Mouse (Mus musculus) hematopoietic stem cell, adult 5-6 weeks (primary cell): Measurements from ENCODE around the gene Apon. TPM values are rescaled to one million over a fixed set of nuclear protein-coding genes. Genes with fewer than 3 reads are reported as not detected.
"Not testable (repeated sequence)": the region's sequence is repeated elsewhere in the genome, so short reads cannot be mapped to it uniquely, and the experiment has no call there.

Experiments
- ATAC-seq, 2 experiments: fragments of 125-278 bp in 1 of 2; replicated peaks in 1 of 2; 2 replicates each; pipeline ENCODE4 v1.8.0; 2016 to 2017; ENCODE audit warnings: inconsistent platforms in 2 of 2, mild to moderate bottlenecking in 2 of 2, moderate number of reproducible peaks in 2 of 2, low read depth in 1 of 2, moderate TSS enrichment in 1 of 2; ENCODE audit not compliant: low FRiP score in 2 of 2, poor library complexity in 2 of 2, severe bottlenecking in 2 of 2, insufficient read depth in 1 of 2, low TSS enrichment in 1 of 2
- total RNA-seq: library from RNA; stranded (forward); fragments of 172-1452, 232-1000 nt; gene quantifications from 2 replicates; pipeline ENCODE4 v1.2.3, GENCODE M21; 2017

Gene Apon
- 0.19 TPM in 1 of 2 replicates, not detected in the other for total RNA-seq

DNA sequence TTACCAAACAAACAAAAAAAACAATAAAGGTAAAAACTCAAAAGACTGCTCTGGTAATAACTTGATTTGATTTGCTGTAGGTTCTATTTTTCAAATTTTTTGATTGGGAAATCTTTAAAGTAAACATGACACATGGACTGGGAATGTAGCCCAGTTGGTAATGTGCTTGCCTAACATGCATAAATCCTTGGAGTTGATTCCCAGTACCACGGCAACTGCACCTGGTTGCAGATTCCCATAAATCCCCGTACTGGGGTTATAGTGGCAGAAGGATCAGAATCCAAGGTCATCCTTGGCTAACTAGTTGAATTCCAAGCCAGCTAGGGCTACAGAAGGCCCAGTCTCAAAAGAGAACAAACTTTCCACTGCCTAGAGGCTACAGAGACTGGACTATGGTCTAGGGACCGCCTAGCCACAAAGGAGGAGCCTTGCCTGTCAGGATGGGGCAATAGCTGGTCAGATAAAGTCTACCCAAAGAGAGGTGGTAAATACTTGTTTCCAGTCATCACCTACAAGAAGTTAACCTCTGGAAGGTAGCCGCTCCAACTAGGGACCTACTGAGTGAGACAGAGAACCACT, at the start of gene Apon:
Apon (plus strand) TSS at position 420 of the 579 bp plus-strand sequence.
- no peak for ATAC-seq

DNA sequence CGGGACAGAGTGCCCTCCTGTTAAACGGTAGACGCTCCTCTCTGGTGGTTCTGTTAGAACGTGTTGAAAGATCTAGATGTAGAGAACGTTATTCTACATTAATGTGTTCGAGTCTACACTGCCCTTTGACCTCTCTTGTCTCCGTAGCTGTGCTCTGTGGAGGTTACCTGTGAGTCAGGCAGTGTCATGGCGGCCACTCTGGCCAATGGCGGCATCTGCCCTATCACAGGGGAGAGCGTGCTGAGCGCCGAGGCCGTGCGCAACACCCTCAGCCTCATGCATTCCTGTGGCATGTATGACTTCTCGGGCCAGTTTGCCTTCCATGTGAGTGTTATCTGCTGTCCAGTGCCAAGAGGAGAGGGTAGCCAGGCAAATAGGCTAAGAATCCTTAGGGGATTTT, 49.0 kb upstream of the Apon start:
- ATAC-seq: no peak

DNA sequence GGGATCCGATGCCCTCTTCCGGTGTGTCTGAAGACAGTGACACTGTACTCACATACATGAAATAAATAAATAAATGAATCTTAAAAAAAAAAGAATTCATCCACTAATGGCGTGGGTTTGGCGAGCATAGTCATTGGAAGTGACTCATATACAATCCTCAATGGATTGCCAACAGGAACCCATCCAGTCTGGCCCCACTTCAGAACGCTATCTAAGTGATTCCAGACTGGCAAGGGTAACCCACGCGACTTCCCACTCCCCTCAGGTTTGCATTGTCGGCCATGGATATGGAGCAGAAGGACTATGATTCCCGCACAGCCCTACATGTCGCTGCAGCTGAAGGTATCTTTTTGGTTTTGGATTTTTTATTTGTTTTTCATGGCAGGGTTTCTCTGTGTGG, 45.6 kb upstream of the Apon start:
- no peak for ATAC-seq

DNA sequence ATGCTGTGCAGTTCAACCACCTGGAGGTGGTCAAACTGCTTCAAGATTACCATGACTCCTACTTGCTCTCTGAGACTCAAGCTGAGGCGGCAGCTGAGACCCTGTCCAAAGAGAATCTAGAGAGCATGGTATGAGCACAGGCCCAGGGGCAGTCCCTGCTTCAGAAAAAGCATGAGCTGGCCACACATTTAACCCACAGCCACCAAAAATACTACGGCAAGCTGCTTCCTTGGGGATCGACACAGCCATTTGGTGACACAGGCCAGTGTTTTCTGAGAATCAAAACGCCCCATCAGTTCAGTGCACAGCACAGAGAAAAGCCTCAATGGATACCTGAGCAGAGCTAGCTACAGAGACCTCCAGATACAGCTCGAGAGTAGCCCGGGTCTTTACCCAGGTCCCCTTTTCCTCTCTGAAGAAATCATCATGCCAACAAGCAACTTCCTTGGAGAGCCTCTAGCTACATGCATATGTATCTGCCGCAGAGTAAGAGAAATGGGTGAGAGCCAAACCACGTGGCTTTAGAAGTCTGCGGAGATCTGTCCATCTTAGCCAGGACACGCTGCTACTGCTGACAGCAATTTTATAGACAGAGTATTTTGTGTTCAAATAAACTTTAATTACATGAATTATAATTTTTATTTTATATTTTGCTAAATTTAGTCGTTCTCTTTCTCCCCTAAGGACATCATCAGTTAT, 44.4 kb upstream of the Apon start:
- no peak for ATAC-seq

DNA sequence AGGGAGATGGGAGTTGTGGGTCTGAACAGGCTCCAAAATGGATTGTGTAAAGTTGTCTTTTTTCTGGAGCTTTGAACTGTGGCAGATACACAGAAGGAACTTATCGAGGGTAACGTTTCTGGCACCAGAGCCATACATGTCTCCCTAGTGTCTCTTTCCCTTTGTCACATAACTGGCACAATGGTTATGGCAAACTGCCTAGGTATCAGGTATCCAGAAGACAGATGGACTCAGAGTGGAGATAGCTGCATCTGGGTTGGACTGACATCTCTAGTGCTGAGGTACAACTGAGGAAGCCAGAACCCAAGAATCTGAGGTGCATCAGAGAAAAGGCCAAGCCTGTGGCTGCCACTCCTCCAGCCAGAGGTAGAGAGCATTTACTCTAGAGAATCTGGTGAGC, 43.8 kb upstream of the Apon start:
- no peak for ATAC-seq

DNA sequence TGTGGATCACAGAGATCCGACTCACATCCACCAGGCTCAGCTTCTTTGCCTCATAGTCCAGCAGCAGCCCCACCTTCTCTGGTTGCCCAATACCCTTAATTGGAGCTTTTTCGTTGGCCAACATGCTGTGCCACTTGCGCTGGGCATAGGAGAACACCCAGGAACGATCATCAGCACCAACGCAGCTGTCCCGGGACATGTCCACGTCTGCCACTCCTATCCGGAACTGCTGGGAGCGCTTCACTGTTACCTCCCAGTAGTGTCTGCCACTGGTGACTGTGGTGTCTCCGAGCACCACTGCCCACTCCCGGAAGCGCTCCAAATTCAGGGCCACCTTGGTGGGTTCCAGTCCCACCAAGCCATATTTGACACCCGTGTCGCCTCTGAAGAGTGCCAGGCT, 42.9 kb upstream of the Apon start:
- ATAC-seq: peak in 1 of 2 experiments; percentile 15; a peak in 1 of 4 replicates

DNA sequence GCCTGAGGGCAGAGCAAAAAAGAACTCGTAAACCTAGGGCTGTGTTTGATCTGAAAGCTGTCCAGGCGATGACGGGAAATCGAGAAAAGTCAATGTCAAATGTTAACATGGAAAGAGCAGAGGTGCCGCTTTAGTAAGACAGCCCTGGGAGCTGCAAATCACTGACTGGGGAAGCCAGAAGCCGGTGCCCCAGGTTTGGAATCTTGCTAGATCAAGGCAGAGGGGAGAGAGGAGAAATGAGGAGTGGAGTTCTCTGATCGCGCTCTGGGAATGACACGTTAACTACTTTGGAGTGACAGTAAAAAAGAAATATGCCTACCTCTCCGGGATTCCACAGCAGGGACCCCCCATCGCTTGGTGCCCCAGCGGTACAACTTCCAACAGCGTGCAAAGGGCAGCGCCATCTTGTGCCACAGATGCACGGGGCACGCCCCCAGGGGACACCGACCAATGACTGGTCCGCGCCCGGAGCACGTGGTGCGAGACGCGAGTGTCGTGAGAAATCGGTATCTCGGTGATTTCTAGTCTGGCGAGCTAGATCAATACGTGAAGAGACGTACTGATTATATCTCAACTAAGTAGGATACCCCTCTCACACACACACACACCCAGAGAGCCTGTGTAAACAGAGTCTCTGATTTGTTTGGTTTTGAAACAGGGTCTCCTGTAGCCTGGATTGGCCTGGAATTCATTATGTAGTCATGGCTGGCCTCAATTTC, 42.3 kb upstream of the Apon start, which contains the start of gene Spryd4:
Spryd4 (minus strand) TSS at position 418 of the 719 bp plus-strand sequence.
- ATAC-seq: peak; percentile 93

DNA sequence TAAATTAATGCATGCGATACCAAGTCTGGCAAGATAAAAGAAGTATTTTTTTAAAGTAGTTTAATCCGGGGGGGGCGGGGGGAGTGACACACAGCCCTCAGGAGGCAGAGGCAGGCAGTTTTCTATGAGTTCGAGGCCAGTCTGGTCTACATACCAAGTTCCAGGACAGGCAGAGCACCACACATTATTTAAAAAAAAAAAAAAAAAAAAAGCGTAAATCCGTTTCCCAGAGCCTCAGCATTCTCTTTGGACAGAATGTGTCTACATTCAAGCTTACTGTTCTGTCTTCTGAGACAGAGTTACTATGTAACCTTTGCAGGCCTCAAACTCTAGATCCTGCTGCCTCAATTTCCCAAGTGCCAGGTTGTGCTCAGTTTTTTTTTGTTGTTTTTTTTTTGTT, 41.7 kb upstream of the Apon start:
- no peak for ATAC-seq

DNA sequence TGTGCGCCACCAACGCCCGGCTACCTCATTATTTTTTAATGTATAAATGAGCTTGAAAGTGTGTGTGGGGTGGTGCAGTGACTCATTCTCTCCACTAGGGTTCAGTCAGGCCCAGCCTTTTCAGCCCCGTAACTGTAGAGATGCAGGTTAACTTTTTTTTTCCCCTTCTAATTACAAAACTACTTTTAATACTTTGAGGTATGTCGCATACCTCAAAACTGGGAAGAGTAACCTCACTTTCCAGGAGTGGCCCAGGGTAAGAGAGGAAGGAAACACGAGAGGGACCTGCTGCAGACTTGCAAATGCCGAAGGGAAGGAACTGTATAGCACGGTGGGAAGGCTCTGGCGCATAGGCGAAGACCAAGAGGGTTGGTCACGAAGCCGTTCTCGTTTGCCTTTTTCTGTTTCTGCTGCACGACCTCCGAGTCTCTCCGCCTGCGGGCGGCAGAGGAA, 41.0 kb upstream of the Apon start:
- ATAC-seq: peak; percentile 62 to 75

DNA sequence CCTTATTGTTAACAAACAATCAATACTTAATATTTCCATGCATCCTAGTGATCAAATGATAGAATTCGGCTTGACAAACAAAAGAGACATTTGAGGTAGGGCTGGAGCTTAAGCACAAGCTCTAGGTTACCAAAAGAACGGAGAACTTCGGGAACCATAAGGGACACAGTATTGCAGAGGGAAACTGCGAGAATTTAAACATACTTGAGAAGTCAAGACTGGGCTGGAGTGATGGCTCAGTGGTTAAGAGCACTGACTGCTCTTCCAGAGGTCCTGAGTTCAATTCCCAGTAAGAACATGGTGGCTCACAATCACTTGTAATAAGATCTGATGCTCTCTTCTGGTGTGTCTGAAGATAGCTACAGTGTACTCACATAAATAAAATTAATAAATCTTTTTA, 39.8 kb upstream of the Apon start:
- not testable (repeated sequence) for ATAC-seq

DNA sequence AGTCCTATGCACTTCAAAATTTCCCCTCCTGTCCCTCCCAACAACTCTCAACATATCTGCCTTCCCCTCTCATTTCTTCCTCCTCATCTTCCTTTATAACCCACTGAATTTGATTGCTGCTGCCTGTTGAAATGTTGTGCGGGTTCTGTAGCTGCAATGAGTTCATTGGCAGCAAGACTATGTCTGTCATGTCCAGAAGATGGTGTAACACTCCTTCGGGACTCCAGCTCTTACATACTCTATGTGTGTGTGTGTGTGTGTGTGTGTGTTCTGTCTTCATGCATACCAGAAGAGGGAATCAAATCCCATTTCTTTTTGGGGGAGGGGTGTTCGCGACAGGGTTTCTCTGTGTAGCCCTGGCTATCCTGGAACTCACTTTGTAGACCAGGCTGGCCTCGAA, 38.9 kb upstream of the Apon start:
- ATAC-seq: no peak

DNA sequence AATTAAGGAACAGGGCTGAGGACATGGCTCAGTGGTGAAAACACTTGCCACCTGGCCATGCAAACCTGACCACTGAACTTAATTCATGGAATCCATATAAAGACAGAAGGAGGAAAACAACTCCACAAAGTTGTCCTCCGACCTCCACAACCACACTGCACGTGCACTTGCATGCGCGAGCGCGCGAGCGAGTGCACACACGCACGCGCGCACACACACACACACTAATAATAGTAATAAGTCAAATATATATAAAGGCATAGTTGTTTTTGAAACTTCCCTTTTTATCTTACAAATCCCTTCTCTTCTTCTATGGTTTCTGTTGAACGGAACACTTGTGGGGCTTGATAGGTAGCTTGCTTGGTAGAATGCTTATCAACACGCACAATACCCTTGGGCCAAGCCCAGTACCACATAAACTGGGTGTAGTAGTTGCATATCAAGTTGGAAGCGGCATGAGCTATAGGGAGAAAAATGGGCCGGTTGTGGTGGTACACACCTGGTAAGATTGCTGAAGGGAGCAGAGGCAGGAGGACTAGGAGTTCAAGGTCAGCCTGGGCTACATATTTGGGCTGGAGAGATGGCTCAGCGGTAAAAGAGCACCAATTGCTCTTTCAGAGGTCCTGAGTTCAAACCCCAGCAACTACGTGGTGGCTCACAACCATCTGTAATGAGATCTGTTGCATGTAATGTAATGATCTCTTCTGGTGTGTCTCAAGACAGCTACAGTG, 35.3 kb upstream of the Apon start:
- ATAC-seq: peak in 1 of 2 experiments; percentile 25; a peak in 1 of 4 replicates

DNA sequence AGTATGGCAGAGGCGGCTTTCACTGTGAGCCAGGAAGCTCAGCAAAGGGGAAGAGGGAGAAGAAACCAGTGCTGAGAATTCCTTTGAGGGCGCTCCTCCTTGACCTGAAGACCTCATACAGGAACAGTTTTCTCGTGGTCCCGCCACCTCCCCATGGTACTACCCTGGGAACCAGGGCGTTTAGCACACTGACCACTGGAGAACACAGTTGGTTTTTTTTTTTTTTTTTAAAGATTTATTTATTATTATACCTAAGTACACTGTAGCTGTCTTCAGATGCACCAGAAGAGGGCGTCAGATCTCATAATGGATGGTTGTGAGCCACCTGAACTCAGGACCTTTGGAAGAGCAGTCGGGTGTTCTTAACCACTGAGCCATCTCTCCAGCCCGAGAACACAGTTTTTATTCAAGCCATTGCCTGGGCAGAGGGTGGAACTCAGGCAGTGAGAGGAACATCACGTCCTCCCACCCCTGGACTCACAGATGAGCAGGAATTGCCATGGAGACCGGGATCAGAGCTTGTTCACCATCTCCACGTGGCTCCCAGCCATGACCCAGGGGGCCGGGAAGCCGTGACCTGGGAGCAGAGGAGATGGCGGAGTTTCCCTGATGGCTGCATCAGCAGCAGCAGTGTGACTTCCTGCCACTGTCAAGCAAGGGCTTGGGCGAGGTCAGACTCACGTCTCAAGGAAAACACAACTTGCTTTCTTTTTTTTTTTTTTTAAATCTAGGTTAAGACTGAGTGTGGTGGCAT, 32.2 kb upstream of the Apon start:
- no peak for ATAC-seq

DNA sequence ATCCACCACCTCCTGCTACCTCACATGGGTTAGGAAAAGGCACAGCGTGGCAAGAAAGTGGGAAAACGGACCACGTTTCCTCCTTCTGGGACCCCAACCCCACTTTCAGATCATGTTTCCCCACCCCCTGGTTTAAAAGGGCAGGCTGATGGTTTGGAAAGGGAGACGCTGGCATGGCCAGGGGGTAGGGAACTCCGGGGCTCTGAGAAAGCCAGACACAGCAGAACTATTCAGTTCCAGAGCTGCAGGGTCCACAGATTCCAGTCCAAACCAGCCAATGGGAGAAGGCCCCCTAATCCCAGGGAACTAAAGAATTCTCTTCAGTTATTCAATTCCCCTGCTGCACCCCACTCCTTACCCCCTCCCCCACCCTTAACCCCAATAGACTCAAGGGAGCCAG, 28.8 kb upstream of the Apon start:
- ATAC-seq: no peak

DNA sequence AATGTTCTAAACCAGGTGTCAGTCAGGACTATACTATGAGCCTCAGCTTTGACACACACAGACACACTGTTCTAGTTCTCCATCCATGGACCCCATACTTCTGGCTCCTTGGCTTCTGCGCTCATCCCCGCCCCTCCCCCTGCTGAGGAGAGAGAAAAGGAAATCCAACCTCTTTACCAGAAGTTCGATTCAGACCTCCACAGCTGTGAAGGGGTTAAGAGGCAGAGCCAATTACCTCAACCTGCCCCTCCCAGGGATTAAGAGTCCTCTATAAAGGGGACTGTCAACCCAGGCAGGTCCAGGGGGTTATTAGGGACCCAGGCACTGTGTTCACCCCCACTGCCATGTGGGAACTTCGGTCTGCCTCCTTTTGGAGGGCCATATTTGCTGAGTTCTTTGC, 28.4 kb upstream of the Apon start, which contains the start of gene Mip:
Mip (plus strand) TSS at position 301 of the 400 bp plus-strand sequence.
- ATAC-seq: no peak

DNA sequence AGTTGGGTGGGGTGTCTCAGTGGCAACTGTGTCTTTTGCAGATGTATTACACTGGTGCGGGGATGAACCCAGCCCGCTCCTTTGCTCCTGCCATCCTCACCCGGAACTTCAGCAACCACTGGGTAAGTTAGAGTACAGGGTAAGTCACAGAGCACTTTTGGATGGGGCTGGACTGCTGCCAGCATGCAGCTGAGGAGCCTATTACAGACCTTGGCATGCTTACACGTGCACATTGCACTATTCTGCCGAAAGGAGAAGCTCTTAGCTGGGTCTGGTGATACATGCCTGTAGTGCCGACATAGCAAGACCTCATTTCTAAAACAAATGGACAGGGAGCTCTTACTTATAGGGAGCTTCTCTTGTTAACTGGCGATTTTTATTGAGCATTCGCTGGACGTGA, 26.3 kb upstream of the Apon start:
- ATAC-seq: no peak

DNA sequence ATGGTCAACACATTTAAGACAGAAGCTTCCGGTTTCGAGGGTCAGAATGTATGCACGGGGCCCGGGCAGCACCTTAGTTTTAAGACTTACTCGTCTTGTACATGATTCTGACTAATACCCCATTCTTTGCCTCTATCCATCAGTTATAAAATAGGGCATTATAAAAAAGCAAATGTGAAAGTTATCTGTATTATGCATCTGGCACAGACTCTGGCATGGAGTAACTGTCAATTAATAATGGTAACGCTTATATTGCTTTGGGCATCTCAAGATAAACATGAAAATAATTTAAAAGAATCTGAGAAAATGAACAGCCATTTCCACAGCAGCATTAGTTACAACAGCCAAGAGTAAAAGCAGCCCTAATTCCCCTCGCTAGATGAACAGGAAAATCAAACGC, 25.9 kb upstream of the Apon start:
- no peak for ATAC-seq
